Mouse (Mus musculus): ENCODE measurements around the gene Olfr721-ps1.

Olfr721-ps1 gene

GRCm38 (mm10) chr14:14400998-14401397 lies at the start of gene Olfr721-ps1:
TSS of gene Olfr721-ps1 (plus strand) at chr14:14401298.
- in situ Hi-C loops (cut with MboI, MseI), result no loop called here

DNA sequence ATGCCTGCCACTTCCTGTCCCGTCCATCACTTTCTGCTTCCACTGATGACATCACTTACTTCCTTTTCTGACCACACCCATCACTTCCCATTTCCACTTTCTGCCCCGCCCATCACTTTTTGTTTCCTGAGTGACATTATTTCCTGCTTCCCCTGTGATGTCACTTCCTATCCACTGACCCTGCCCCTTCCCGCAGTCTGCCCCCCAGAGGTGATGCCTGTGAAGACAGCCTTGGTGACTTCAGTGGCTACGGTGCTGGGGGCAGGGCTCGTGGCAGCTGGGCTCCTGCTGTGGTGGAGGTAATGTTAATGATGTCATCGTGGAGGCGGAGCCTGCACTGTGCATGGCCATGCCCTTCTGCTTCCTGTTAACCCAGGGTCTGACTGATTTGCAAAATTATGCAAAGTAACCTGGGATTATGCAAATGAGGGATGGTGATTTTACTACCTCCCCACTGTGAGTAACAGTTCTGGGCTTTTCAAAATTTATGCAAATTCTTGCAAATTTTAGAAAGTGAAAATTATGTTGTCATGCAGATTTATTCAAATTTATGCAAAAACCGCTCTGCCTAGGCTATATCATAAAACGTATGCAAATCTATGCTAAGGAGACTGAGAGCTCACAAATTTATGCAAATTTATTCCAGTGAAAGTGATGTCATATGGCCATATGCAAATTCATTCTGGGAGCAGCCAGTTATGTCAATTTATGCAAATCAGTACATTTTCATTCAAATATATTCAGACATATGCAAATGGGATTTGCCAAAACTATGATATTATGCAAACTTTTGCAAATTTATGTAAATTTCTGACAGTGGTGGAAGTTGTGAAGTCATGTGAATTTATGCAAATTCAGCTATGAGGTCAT lies 49.1 kb upstream of the Olfr721-ps1 start:
- in situ Hi-C loops (cut with MboI, MseI), result no loop called here

DNA sequence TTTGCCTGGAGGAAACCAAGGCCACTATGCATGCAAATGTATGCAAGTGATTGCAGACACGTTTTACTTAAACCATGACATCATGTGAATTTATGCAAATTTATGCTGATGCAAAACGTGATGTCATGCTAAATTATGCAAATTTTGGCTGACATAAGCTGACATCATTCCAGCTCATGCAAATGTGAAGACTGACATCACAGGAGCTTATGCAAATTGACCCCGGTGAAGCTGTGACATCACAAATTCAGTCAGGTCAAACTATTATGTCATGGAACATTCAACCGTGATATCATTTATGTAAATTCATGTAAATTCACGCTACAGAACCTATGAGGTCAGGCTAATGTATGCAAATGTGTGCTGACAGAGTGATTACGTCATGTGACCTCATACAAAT lies 48.5 kb upstream of the Olfr721-ps1 start:
- in situ Hi-C loops (cut with MboI, MseI), result no loop called here

GRCm38 (mm10) chr14:14353081-14353732 lies 47.9 kb upstream of the Olfr721-ps1 start:
- in situ Hi-C loops (cut with MboI, MseI), result no loop called here

GRCm38 (mm10) chr14:14353740-14354510 lies 47.2 kb upstream of the Olfr721-ps1 start:
- in situ Hi-C loops (cut with MboI, MseI), result no loop called here

- in situ Hi-C loops (cut with MboI, MseI), result no loop called here
These were observed 46.4 kb upstream of the Olfr721-ps1 start for GRCm38 (mm10) chr14:14354511-14355359.

- in situ Hi-C loops (cut with MboI, MseI), result no loop called here
These were observed 45.8 kb upstream of the Olfr721-ps1 start for GRCm38 (mm10) chr14:14355360-14355646.

DNA sequence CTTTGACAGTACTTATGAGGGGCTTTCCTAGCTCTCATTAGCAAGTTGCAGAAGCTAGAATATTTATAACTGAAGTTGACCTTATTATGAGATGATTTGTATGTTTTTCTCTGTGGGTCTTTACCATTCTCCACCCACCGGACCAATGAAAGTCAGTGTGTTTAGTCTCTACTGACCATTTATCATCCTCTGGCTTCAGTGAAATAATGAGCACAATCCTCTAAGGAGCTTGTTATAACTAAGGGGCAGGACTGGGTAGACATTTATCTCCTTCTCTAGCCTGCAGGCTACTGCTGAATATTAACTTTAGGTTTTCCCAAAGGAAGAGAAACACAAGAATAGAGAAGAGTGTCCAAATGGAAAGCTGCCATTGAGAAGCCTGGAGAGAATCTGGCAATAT lies 5.6 kb upstream of the Olfr721-ps1 start:
- in situ Hi-C loops (cut with MboI, MseI), result no loop called here

DNA sequence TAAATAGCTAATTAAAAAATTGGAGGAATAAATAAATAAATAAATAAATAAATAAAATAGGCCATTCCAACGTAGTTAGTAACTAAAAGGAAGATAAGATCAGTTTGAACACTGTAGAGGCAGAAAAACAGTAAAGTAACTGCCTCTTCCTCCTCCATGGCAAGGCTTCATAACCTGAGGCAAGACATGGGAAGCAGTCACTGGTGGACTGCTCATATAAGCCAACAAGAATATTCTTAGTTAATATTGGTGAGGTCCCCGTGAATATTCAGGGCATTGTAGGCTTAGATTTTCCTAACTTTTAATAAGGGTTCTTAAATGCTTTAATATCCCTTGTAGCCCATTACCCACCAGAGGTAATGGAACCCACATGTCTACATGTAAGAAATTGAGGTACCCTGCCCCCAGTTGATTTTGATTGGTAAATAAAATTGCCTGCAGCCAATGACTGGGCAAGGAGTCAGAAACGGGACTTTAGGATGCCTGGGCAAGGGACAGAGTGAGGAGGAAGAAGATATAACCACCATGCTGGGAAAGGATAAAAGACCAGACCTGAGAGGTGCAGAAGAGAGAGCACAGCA lies 35.1 kb downstream of the Olfr721-ps1 start:
- in situ Hi-C loops (cut with MboI, MseI), result no loop called here

All from T-helper 1 cell (primary cell).